Mouse (Mus musculus): ENCODE measurements around the gene Acrbp. TPM values are rescaled to one million over a fixed set of nuclear protein-coding genes. Genes with fewer than 3 reads are reported as not detected.
"Not testable (repeated sequence)": the region's sequence is repeated elsewhere in the genome, so short reads cannot be mapped to it uniquely, and the experiment has no call there.

Gene Acrbp
- total RNA-seq, 2 experiments from 2014 or later: 8.3 to 13.4 TPM

GRCm38 (mm10) chr6:125063906-125064305 lies 14.4 kb downstream of the Acrbp start:
- intact Hi-C loops (cut with DNase I): no loop called here
- no peak for DNase-seq (ENCODE audit: low spot score in 2 of 2)

GRCm38 (mm10) chr6:125065223-125065622 lies 15.7 kb downstream of the Acrbp start:
- intact Hi-C loops (cut with DNase I); DNase-seq (ENCODE audit: low spot score in 2 of 2): not testable (repeated sequence)

DNA sequence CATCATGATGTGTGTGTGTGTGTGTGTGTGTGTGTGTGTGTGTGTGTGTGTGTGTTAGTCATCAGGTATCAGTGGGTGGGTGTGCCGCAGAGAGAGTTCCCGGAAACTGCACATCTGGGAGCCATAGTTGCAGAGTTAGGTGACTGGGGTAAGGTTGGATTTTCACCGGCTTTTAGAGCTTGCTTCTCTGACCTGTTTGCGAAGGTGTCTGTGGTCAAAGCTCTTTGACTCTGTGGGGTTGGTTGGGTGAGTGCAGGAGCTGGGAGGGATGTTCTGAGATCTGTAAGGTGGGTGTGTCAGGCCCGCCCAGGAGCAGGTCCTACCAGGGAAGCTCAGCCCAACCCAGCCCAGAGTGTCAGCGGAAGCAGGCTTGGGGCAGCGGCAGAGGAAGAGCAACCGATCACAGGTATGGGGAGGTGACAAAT lies 18.1 kb downstream of the Acrbp start, which contains the start of gene Lpar5:
Lpar5 (plus strand) TSS at position 350 of the 425 bp plus-strand sequence.
- intact Hi-C loops (cut with DNase I): no loop called here
- no peak for DNase-seq (ENCODE audit: low spot score in 2 of 2)

- no peak for DNase-seq (ENCODE audit: low spot score in 2 of 2)
- intact Hi-C loops (cut with DNase I): no loop called here
These were observed 21.8 kb downstream of the Acrbp start for GRCm38 (mm10) chr6:125071170-125071895.

GRCm38 (mm10) chr6:125071896-125072279 lies 22.4 kb downstream of the Acrbp start:
- intact Hi-C loops (cut with DNase I): no loop called here
- peak; percentile 47 to 50 for DNase-seq (ENCODE audit: low spot score in 2 of 2)

- intact Hi-C loops (cut with DNase I): no loop called here
- DNase-seq (ENCODE audit: low spot score in 2 of 2): no peak
These were observed 24.3 kb downstream of the Acrbp start for GRCm38 (mm10) chr6:125073825-125074224.

DNA sequence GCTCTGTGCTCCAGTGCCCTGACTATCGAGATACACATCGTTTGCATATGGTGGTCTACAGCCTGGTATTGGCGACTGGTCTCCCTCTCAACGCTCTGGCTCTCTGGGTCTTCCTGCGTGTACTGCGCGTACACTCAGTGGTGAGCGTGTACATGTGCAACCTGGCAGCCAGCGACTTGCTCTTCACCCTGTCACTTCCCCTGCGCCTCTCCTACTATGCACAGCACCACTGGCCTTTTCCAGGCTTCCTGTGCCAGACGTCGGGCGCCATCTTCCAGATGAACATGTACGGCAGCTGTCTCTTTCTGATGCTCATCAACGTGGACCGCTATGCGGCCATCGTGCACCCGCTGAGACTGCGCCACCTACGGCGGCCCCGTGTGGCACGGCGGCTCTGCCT lies 31.9 kb downstream of the Acrbp start:
- DNase-seq (ENCODE audit: low spot score in 2 of 2): no peak
- intact Hi-C loops (cut with DNase I): loop anchor here (5.0 to 10.0 kb wide), 3 partner anchors 77 to 227 kb away; partner anchors contain the start of genes Mlf2, P3h3 and Zfp384

DNA sequence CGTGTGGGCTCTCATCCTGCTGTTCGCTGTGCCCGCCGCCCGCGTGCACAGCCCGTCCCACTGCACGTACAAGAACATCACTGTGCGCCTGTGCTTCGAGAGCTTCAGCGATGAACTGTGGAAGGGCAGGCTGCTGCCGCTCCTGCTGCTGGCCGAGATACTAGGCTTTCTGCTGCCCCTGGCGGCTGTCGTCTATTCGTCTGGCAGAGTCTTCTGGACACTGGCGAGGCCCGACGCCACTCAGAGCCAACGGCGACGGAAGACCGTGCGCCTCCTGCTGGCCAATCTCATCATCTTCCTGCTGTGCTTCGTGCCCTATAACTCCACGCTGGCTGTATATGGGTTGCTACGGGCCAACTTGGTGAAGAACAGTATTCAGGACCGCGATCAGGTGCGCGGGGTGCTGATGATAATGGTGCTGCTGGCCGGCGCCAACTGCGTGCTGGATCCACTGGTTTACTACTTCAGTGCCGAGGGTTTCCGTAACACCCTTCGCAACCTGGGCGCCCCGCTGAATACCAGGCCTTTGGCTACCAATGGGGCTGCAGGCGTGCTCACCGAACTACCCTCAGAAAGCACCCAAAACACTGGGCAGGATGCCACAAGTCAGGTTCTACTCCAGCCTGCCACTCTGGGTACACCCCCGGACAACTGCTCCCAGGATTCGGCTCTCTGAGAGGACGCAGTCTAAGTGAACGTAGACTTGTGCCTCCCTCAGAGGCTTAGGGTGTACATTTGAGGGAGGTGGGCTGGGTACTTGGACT lies 32.5 kb downstream of the Acrbp start:
- intact Hi-C loops (cut with DNase I): loop anchor here (5.0 to 10.0 kb wide), 3 partner anchors 77 to 227 kb away; partner anchors contain the start of genes Mlf2, P3h3 and Zfp384
- peak; percentile 78 to 79 for DNase-seq (ENCODE audit: low spot score in 2 of 2)

DNA sequence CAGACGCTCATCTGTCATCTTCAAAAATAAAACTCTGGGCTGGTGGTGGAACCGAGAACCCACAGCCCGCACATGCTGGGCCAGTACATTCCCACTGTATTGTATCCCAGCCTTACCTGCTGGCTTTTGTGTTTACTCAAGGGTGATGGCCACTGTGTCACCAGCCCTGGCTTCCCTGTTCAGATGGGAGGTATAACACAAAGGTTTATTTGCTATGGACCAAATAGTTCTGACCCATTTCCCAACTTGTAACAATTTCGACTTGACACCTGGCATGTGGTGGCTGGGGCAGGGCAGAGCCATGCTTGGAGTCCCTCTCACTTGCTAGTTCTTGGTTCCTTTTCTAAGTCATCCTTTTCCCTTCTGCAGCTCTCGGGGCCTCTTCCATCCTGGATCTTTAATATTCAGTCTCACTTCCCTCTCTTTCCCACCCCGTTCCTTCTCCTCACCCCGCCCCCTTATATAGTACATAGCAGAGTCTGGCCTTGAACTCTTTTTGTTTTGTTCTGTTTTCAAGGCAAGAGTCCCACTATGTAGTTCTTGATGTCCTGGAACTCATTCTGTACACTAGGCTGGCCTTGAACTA lies 33.4 kb downstream of the Acrbp start:
- no peak for DNase-seq (ENCODE audit: low spot score in 2 of 2)
- intact Hi-C loops (cut with DNase I): loop anchor here (5.0 to 10.0 kb wide), 3 partner anchors 78 to 228 kb away; partner anchors contain the start of genes Mlf2, P3h3 and Zfp384

DNA sequence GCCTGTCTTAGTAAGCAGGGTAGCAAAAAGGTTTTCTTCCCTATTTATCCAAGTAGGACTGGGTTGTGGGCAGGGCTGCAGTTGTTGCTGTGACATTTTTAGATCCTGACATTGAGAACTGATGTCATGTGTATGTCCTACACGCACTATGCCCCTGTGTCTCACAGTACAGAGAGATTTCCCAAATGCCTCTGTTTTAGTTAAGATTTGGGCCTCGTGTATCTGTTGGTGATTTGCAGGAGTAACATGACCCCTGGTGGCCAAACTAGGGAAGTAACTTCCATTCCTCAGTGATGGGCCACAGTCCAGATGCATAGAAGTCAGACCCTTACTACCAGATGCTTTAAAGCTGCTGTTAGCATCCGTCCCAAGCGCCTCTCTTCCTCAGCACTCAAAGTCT lies 34.9 kb downstream of the Acrbp start:
- peak; percentile 32 to 54 for DNase-seq (ENCODE audit: low spot score in 2 of 2)
- intact Hi-C loops (cut with DNase I): loop anchor here (2.0 to 10.0 kb wide), 4 partner anchors 38 to 230 kb away; partner anchors contain the start of genes Mlf2, P3h3 and Zfp384

GRCm38 (mm10) chr6:125087937-125088336 lies 38.4 kb downstream of the Acrbp start:
- intact Hi-C loops (cut with DNase I): loop anchor here (5.0 to 10.0 kb wide), 3 partner anchors 83 to 233 kb away; partner anchors contain the start of genes P3h3 and Zfp384
- no peak for DNase-seq (ENCODE audit: low spot score in 2 of 2)

- DNase-seq (ENCODE audit: low spot score in 2 of 2): peak; percentile 68 to 71
- intact Hi-C loops (cut with DNase I): loop anchor here (5.0 to 10.0 kb wide), 3 partner anchors 84 to 234 kb away; partner anchors contain the start of genes P3h3 and Zfp384
These were observed 39.3 kb downstream of the Acrbp start for GRCm38 (mm10) chr6:125088561-125089321.

GRCm38 (mm10) chr6:125089521-125090321 lies 40.2 kb downstream of the Acrbp start:
- intact Hi-C loops (cut with DNase I): loop anchor here (5.0 to 10.0 kb wide), 3 partner anchors 85 to 235 kb away; partner anchors contain the start of genes P3h3 and Zfp384
- DNase-seq (ENCODE audit: low spot score in 2 of 2): peak; percentile 88

GRCm38 (mm10) chr6:125090341-125091085 lies 41.0 kb downstream of the Acrbp start:
- no peak for DNase-seq (ENCODE audit: low spot score in 2 of 2)
- intact Hi-C loops (cut with DNase I): no loop called here

DNA sequence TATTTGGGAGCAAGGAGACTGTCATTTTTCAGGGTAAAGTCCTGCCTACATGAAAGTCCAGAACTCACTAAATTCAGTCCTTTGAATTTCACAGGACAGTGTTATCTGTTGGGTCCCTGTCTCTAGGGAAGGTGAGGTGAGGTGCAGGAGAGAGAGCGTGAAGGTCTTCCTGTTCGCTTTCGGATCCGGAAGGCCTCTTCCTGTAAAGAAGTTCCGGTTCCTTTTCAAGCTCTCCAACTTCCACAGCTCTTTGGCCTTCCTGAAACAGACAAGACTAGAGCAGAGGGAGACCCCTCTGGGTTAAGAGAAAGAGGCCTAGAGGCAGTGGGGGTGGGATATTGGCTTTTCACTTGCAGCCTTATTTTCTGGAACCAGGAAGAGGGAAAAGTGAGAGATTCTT lies 42.9 kb downstream of the Acrbp start:
- intact Hi-C loops (cut with DNase I): no loop called here
- no peak for DNase-seq (ENCODE audit: low spot score in 2 of 2)

DNA sequence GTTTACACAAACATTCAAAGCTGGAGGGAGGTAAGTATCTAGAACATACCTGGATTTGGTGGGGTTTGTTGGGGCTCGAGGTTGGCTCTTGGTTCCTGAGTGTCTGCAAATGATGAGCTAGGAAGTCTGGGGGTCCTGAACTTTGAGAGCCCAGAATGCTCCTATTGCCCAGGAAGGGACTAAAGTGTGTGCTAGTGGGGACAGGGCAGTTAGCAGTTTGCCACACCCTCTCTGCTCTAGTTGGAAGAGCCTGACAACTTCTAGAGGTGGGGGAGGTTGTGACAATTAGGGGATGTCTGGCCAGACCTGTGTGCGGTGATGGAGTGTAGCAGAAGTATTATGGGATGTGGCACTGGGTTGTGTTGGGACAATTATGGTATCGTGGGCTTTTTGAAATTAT lies 45.4 kb downstream of the Acrbp start:
- no peak for DNase-seq (ENCODE audit: low spot score in 2 of 2)
- intact Hi-C loops (cut with DNase I): loop anchor here (5.0 kb wide), 1 partner anchor 72 kb away; the partner anchor contains the start of gene Gapdh

Data from left cerebral cortex, postnatal 36 days (tissue).